Mouse (Mus musculus) stomach, embryonic 14.5 days (tissue): ENCODE measurements around the gene Nova1. TPM values are rescaled to one million over a fixed set of nuclear protein-coding genes. Genes with fewer than 3 reads are reported as not detected.

Experiments
- ATAC-seq: fragments of 200-750 bp; cut with Nextera tagmentation; 2 replicates; pipeline ENCODE4 v1.8.0; 2017; ENCODE audit warnings: low read depth, moderate TSS enrichment; ENCODE audit not compliant: insufficient number of reproducible peaks, insufficient read depth, low FRiP score
- H3K27ac ChIP-seq: fragments of 300-500 bp; sonication (generic); 2 replicates; pipeline ENCODE4 v1.5.1; 2014; ENCODE audit warnings: mild to moderate bottlenecking, low read length, moderate library complexity, mixed read lengths
- H3K27me3 ChIP-seq: fragments of 300-500 bp; sonication (generic); 2 replicates; pipeline ENCODE4 v1.6.1; 2014; ENCODE audit warnings: low read length, control low read depth, mixed read lengths; ENCODE audit not compliant: control insufficient read depth, insufficient read depth
- H3K36me3 ChIP-seq: fragments of 300-500 bp; sonication (generic); 2 replicates; pipeline ENCODE4 v1.6.1; 2014; ENCODE audit warnings: mild to moderate bottlenecking, control low read depth, low read length, moderate library complexity, mixed read lengths; ENCODE audit not compliant: control insufficient read depth, insufficient read depth
- H3K4me1 ChIP-seq: fragments of 300-500 bp; sonication (generic); 2 replicates; pipeline ENCODE4 v1.6.1; 2014; ENCODE audit warnings: low read length, control low read depth, mixed read lengths; ENCODE audit not compliant: control insufficient read depth, insufficient read depth
- H3K4me2 ChIP-seq: fragments of 300-500 bp; sonication (generic); replicated peaks from 2 replicates; pipeline ENCODE4 v1.6.1; 2014; ENCODE audit warnings: low read depth, low read length, control low read depth
- H3K4me3 ChIP-seq: fragments of 300-500 bp; sonication (generic); 2 replicates; pipeline ENCODE4 v1.5.1; 2014; ENCODE audit warnings: low read depth, low read length, control low read depth
- H3K9ac ChIP-seq: fragments of 300-500 bp; sonication (generic); replicated peaks from 2 replicates; pipeline ENCODE4 v1.6.1; 2014; ENCODE audit warnings: low read depth, mild to moderate bottlenecking, control low read depth, low read length, moderate library complexity, mixed read lengths
- H3K9me3 ChIP-seq: fragments of 300-500 bp; sonication (generic); 2 replicates; pipeline ENCODE4 v1.6.1; 2016; ENCODE audit warnings: low read depth, low read length, control low read depth; ENCODE audit not compliant: control insufficient read depth
- WGBS: fragments of 180-500 bp; shearing (Covaris S2); extraction: QIAGEN DNeasy Blood & Tissue Kit; methylation state at CpG from one replicate; pipeline ENCODE4 v1.1.7; 2014; 5-methylcytosine and 5-hydroxymethylcytosine counted together
- polyA plus RNA-seq: library from polyadenylated mRNA; unstranded; fragments of >200 nt; fragmentation: Nextera tagmentation; extraction: Ambion mirVana; gene quantifications from 2 replicates; pipeline ENCODE4 v1.2.1, GENCODE M21; 2014

Gene Nova1
- polyA plus RNA-seq, 1 experiment from 2014 or later: 2.7 TPM

DNA sequence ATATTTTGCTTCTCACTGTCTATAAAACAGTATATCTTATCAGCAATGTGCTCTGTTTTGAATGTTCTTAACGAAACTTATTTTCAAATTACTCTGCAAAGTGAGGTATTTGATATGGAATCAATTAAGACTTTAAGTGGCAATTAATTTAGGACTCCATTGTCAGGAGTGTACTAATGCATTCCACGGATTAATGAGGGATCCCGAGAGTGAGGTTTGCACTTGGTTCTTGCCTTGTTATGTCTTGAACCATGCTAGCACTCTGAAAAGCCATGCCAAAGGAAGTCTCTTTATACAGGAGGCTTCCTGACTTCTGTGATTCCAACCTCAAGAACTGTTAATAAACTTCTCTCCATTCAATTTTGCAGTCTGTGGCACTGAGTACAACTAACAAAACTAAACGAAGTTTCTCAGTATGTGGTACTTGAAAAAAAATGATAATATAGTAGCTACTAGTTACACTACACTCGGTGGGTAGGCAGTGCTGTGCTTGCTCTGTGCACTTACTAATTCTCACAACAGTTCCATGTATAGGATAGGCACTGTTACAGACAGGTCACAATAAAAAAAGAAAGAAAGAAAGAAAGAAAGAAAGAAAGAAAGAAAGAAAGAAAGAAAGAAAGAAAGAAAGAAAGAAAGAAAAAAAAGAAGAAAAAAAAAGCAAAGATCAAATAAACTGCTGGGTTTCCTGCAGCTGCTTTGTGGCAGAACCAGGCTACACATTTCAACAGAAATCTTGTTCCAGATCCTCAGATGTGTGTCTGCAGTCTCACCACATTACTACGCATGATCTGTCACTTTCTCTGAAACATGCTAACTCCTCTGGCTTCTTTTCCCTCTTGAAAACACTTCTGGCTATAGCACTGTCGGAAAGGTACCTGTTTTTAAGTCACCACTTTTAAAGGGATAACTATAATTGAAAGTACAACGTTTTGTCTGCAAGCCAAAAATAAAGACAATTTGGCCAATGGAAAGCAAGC lies 36.1 kb downstream of the Nova1 start:
- ATAC-seq: no peak
- Histone ChIP-seq H3K4me3 (no peak overlapping the region), H3K9me3 (no peaks in the 10 kb centered on the region), H3K4me2 (no peak overlapping the region), H3K36me3 (no peaks in the 10 kb centered on the region), H3K9ac (no peak overlapping the region), H3K4me1 (no peaks in the 10 kb centered on the region), H3K27me3 (no peaks in the 10 kb centered on the region), H3K27ac (no peak overlapping the region)
- WGBS: 70% methylated on average over 8 of the region's 8 CpGs

DNA sequence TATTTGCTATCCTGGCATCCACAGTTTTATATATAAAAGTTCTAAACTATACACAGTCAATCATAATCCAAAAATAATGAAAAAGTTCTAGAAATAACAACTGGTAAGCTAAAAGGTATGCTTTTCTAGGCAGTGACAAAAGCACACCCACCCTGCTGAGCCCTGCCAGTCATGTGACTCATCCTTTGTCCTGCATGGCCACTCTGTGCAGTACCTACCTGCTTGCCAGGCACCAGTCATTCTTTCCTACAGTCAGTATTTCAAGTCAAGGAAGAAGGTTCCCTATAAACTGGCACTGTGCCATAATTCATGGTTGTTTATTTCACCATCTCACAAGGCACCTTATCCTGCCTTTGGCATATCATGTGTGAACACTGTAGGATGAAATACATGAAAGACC lies 37.2 kb downstream of the Nova1 start:
- H3K27ac ChIP-seq: no peak overlapping the region
- H3K9me3 ChIP-seq: no peaks in the 10 kb centered on the region
- no peaks in the 10 kb centered on the region for H3K27me3 ChIP-seq
- no peak overlapping the region for H3K4me2 ChIP-seq
- no peak for ATAC-seq
- no peak overlapping the region for H3K9ac ChIP-seq
- H3K4me3 ChIP-seq: no peak overlapping the region
- no peaks in the 10 kb centered on the region for H3K36me3 ChIP-seq
- no peaks in the 10 kb centered on the region for H3K4me1 ChIP-seq

GRCm38 (mm10) chr12:46780983-46781382 lies 37.7 kb downstream of the Nova1 start:
- Histone ChIP-seq H3K4me2 (no peak overlapping the region), H3K27ac (no peak overlapping the region), H3K36me3 (no peaks in the 10 kb centered on the region), H3K27me3 (no peaks in the 10 kb centered on the region), H3K4me1 (no peaks in the 10 kb centered on the region), H3K9ac (no peak overlapping the region), H3K4me3 (no peak overlapping the region), H3K9me3 (no peaks in the 10 kb centered on the region)
- 59% methylated on average over 2 of the region's 2 CpGs for WGBS
- ATAC-seq: no peak

GRCm38 (mm10) chr12:46759450-46759849 lies 59.3 kb downstream of the Nova1 start:
- Histone ChIP-seq H3K27me3 (no peaks in the 10 kb centered on the region), H3K36me3 (no peaks in the 10 kb centered on the region), H3K9ac (no peak overlapping the region), H3K27ac (no peak overlapping the region), H3K4me2 (no peak overlapping the region), H3K4me3 (no peak overlapping the region), H3K9me3 (no peaks in the 10 kb centered on the region), H3K4me1 (no peaks in the 10 kb centered on the region)
- ATAC-seq: no peak
- 74% methylated on average over 7 of the region's 7 CpGs for WGBS

DNA sequence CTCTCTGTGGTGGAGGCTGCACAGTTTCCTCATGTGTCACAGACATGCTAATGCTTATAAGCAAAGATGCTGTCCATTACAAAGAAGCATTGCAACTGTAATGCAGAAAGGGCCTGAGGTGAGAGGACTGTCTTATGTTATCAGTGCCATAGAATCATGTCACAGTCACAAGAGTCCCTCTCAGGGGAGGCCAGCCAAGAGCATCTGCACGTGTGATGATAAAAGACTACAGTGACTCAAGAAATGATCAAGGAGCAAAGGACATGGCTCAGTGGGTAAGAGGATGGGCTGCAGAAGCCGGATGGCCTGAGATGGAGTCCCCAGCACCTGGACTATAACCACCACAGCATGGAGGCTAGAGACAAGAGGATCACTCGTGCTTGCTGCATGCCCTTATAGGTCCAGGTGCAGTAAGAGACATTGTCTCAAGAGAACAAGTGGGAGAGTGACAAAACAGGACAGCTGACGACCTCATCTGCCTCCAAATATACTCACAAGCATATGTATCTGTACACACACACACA lies 64.3 kb downstream of the Nova1 start:
- Histone ChIP-seq H3K4me3 (no peak overlapping the region), H3K4me2 (no peak overlapping the region), H3K27ac (no peak overlapping the region), H3K9ac (no peak overlapping the region), H3K27me3 (no peaks in the 10 kb centered on the region), H3K9me3 (no peaks in the 10 kb centered on the region), H3K4me1 (no peaks in the 10 kb centered on the region), H3K36me3 (no peaks in the 10 kb centered on the region)
- 53% methylated on average over 4 of the region's 4 CpGs for WGBS
- ATAC-seq: no peak

DNA sequence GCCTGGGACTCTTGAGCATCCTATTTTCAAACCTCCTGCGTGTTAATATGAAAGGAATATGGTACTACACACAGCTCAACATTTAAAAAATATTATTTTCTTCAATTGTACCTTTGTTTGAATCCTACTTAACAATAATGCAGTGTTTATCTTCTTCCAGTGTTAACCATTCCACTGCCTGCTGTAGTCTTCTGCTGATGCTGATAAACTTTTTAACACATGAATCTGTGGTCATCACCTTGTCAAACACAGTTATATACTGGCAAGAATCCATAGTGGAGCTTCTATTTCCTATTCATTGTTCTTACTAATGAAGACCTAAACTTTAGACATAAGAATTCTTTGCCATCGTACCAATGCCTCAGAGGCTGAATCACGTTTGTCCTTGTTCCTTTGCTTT lies 65.6 kb downstream of the Nova1 start:
- no peak overlapping the region for H3K4me2 ChIP-seq
- H3K27me3 ChIP-seq: no peaks in the 10 kb centered on the region
- H3K4me3 ChIP-seq: no peak overlapping the region
- no peak overlapping the region for H3K27ac ChIP-seq
- WGBS: 68% methylated on average over 3 of the region's 3 CpGs
- no peaks in the 10 kb centered on the region for H3K36me3 ChIP-seq
- no peaks in the 10 kb centered on the region for H3K4me1 ChIP-seq
- H3K9me3 ChIP-seq: no peaks in the 10 kb centered on the region
- no peak overlapping the region for H3K9ac ChIP-seq
- no peak for ATAC-seq

- H3K27ac ChIP-seq: no peak overlapping the region
- no peak overlapping the region for H3K4me2 ChIP-seq
- no peaks in the 10 kb centered on the region for H3K36me3 ChIP-seq
- H3K9me3 ChIP-seq: no peaks in the 10 kb centered on the region; the same call in 1 of the 2 replicates
- no peak overlapping the region for H3K9ac ChIP-seq
- no peak for ATAC-seq
- H3K4me3 ChIP-seq: no peak overlapping the region
- H3K4me1 ChIP-seq: no peaks in the 10 kb centered on the region
- H3K27me3 ChIP-seq: no peaks in the 10 kb centered on the region
Observed at GRCm38 (mm10) chr12:46733261-46733660, 85.5 kb downstream of the Nova1 start.

DNA sequence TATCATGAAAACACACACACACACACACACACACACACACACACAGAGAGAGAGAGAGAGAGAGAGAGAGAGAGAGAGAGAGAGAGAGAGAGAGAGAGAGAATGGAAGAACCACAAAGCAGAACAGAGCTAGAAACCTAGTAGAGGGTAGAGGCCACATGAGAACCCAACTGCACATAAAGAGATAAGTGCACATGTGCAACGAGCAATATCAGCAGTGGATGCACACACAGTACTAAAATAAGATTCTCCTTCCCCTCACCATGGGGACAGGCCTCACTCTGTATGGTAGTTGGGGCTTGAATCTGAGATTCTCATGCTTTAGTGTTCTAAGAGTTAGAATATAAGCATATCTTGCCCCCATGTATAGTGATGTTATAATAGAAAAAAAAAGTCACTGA lies 86.8 kb downstream of the Nova1 start:
- Histone ChIP-seq H3K36me3 (no peaks in the 10 kb centered on the region), H3K27me3 (no peaks in the 10 kb centered on the region), H3K27ac (no peak overlapping the region), H3K4me2 (no peak overlapping the region), H3K9me3 (no peaks in the 10 kb centered on the region; the same call in 1 of the 2 replicates), H3K9ac (no peak overlapping the region), H3K4me3 (no peak overlapping the region), H3K4me1 (no peaks in the 10 kb centered on the region)
- 85% methylated on average over 1 of the region's 1 CpGs for WGBS
- no peak for ATAC-seq
